Comparison of ENCODE assay signal across 10 mouse cellular contexts in genomic region chr13:32312663-32313062, GRCm38 (mm10). TPM values are rescaled to one million over a fixed set of nuclear protein-coding genes. Genes with fewer than 3 reads are reported as not detected.
DNase-seq lines count a peak whose midpoint lies in the region; ATAC-seq lines count a peak whose summit lies in the region.
"Had no signal": no experiment of that assay in that cellular context is flagged by ENCODE, and none has a peak within 500 bp of the region (broad histone marks: within the 10 kb centered on the region; RNA-seq: fewer than 3 reads in every experiment).

No protein-coding gene starts in this region.

- DNase-seq in kidney, adult 18-20 months = peak; percentile 51
- DNase-seq in ES-CJ7 (ENCODE audit: low read depth, low spot score) = peak; percentile 46
- DNase-seq in cerebellum, adult 8-10 months = peak; percentile 11
- DNase-seq in gastrocnemius, postnatal 36 days = peak; percentile 20 to 40
- DNase-seq in layer of hippocampus, postnatal 14 days (ENCODE audit: low spot score in 2 of 2) = peak; percentile 16 to 54
- DNase-seq in thymus, postnatal 36 days = peak; percentile 40 to 49

- no peak overlapping the region for H3K4me3 ChIP-seq in kidney, embryonic 15.5 days (replicated peaks)
- H3K4me3 ChIP-seq: embryonic facial prominence, embryonic 12.5 days; megakaryocyte, embryonic 14.5 days had no signal

- no peak overlapping the region for H3K9ac ChIP-seq in kidney, embryonic 15.5 days
- H3K9ac ChIP-seq: embryonic facial prominence, embryonic 12.5 days had no signal

- no peaks in the 10 kb centered on the region for H3K27me3 ChIP-seq in kidney, embryonic 15.5 days
- H3K27me3 ChIP-seq: embryonic facial prominence, embryonic 12.5 days; megakaryocyte, embryonic 14.5 days had no signal

- no peaks in the 10 kb centered on the region for H3K36me3 ChIP-seq in kidney, embryonic 15.5 days
- H3K36me3 ChIP-seq: embryonic facial prominence, embryonic 12.5 days had no signal

- ATAC-seq in kidney, embryonic 15.5 days (replicated peaks; ENCODE audit: low FRiP score) = no peak
- peak; percentile 89; the same call in 1 of the 2 replicates for ATAC-seq in neutrophil, adult 5-6 weeks (ENCODE audit: extremely low read depth, insufficient number of reproducible peaks, low FRiP score, poor library complexity, severe bottlenecking)

- H3K27ac ChIP-seq in kidney, embryonic 15.5 days = no peak overlapping the region
- H3K27ac ChIP-seq: embryonic facial prominence, embryonic 12.5 days had no signal

- no peaks in the 10 kb centered on the region for H3K9me3 ChIP-seq in kidney, embryonic 15.5 days (replicated peaks)
- H3K9me3 ChIP-seq: embryonic facial prominence, embryonic 12.5 days; megakaryocyte, embryonic 14.5 days had no signal

- no peaks in the 10 kb centered on the region for H3K4me1 ChIP-seq in kidney, embryonic 15.5 days

- intact Hi-C loops in gastrocnemius, postnatal 36 days (cut with DNase I) = loop anchor here (2.0 to 5.0 kb wide), 2 partner anchors 180 to 370 kb away; no protein-coding TSS in a partner anchor

- H3K4me2 ChIP-seq in kidney, embryonic 15.5 days = no peak overlapping the region
- H3K4me2 ChIP-seq: embryonic facial prominence, embryonic 12.5 days had no signal

- 70% methylated on average over 3 of the region's 3 CpGs for WGBS in kidney, embryonic 15.5 days

RNA-seq across cellular contexts. Expression of gene Gmds, which starts 25.9 kb away (rescaled TPM):
- 31.8 and 39.3 TPM in 2 replicates for polyA plus RNA-seq in kidney, embryonic 15.5 days (2015; fragmentation: Nextera tagmentation; extraction: Ambion mirVana)
- total RNA-seq in gastrocnemius, postnatal 36 days (2021) = 1 to 10 TPM; 1.2 to 1.6 TPM
- total RNA-seq in layer of hippocampus, postnatal 14 days (2021) = 10 to 100 TPM; 15.8 to 18.0 TPM
- total RNA-seq in neutrophil, adult 5-6 weeks (2017) = 4.7 and 7.9 TPM in 2 replicates
